In genomic region chr17:66746506-66746905, GRCm38 (mm10) we compare ENCODE assay signal across 30 mouse cellular contexts.
DNase-seq lines count a peak whose midpoint lies in the region; ATAC-seq lines count a peak whose summit lies in the region.
"Had no signal": no experiment of that assay in that cellular context is flagged by ENCODE, and none has a peak within 500 bp of the region (broad histone marks: within the 10 kb centered on the region; RNA-seq: fewer than 3 reads in every experiment).

No protein-coding gene starts in this region.

- H3K9ac ChIP-seq in intestine, embryonic 14.5 days (ENCODE audit: low read length): no peak overlapping the region
- H3K9ac ChIP-seq in intestine, embryonic 16.5 days (ENCODE audit: low read depth, low read length): no peak overlapping the region
- H3K9ac ChIP-seq in midbrain, embryonic 14.5 days (replicated peaks; ENCODE audit: low read length): no peak overlapping the region
- H3K9ac ChIP-seq in midbrain, embryonic 15.5 days: no peak overlapping the region
- H3K9ac ChIP-seq: embryonic facial prominence, embryonic 13.5 days; embryonic facial prominence, embryonic 15.5 days; forebrain, embryonic 12.5 days had no signal

- H3K4me1 ChIP-seq in intestine, embryonic 14.5 days (replicated peaks; ENCODE audit: control insufficient read depth, insufficient read depth, low read length): no peaks in the 10 kb centered on the region
- no peaks in the 10 kb centered on the region for H3K4me1 ChIP-seq in intestine, embryonic 16.5 days (ENCODE audit: control insufficient read depth, insufficient read depth, low read length)
- no peaks in the 10 kb centered on the region for H3K4me1 ChIP-seq in midbrain, embryonic 14.5 days (ENCODE audit: control insufficient read depth, insufficient read depth, low read length)
- no peaks in the 10 kb centered on the region for H3K4me1 ChIP-seq in midbrain, embryonic 15.5 days
- H3K4me1 ChIP-seq: embryonic facial prominence, embryonic 15.5 days; forebrain, embryonic 10.5 days; forebrain, embryonic 12.5 days had no signal

- WGBS in intestine, embryonic 14.5 days: 86% methylated on average over 8 of the region's 8 CpGs
- WGBS in intestine, embryonic 16.5 days: 88% methylated on average over 8 of the region's 8 CpGs
- WGBS in midbrain, embryonic 14.5 days: 67% methylated on average over 8 of the region's 8 CpGs
- WGBS in midbrain, embryonic 15.5 days: 74% methylated on average over 8 of the region's 8 CpGs

- H3K27ac ChIP-seq in intestine, embryonic 14.5 days (ENCODE audit: low read depth): no peak overlapping the region
- H3K27ac ChIP-seq in intestine, embryonic 16.5 days (ENCODE audit: low read length): no peak overlapping the region
- no peak overlapping the region for H3K27ac ChIP-seq in midbrain, embryonic 14.5 days (replicated peaks; ENCODE audit: low read depth, low read length)
- no peak overlapping the region for H3K27ac ChIP-seq in midbrain, embryonic 15.5 days
- H3K27ac ChIP-seq: embryonic facial prominence, embryonic 13.5 days; embryonic facial prominence, embryonic 15.5 days; forebrain, embryonic 10.5 days; forebrain, embryonic 12.5 days had no signal

- no peak overlapping the region for H3K4me3 ChIP-seq in intestine, embryonic 14.5 days (ENCODE audit: low read depth, low read length)
- no peak overlapping the region for H3K4me3 ChIP-seq in intestine, embryonic 16.5 days (ENCODE audit: low read length)
- H3K4me3 ChIP-seq in midbrain, embryonic 14.5 days (replicated peaks; ENCODE audit: low read depth, low read length): no peak overlapping the region
- H3K4me3 ChIP-seq in midbrain, embryonic 15.5 days: no peak overlapping the region
- H3K4me3 ChIP-seq: embryonic facial prominence, embryonic 13.5 days; embryonic facial prominence, embryonic 15.5 days; erythroblast, embryonic 14.5 days; forebrain, embryonic 10.5 days; forebrain, embryonic 12.5 days had no signal

- H3K9me3 ChIP-seq in intestine, embryonic 14.5 days (ENCODE audit: control insufficient read depth, low read length): no peaks in the 10 kb centered on the region
- no peaks in the 10 kb centered on the region for H3K9me3 ChIP-seq in intestine, embryonic 16.5 days (ENCODE audit: control insufficient read depth, low read length)
- no peaks in the 10 kb centered on the region for H3K9me3 ChIP-seq in midbrain, embryonic 14.5 days (ENCODE audit: control insufficient read depth, low read length)
- H3K9me3 ChIP-seq in midbrain, embryonic 15.5 days: no peaks in the 10 kb centered on the region
- H3K9me3 ChIP-seq: embryonic facial prominence, embryonic 13.5 days; embryonic facial prominence, embryonic 15.5 days; forebrain, embryonic 10.5 days; forebrain, embryonic 12.5 days had no signal

- intact Hi-C loops in heart, postnatal 14 days (cut with DNase I): no loop called here

- ATAC-seq in intestine, embryonic 14.5 days (replicated peaks; ENCODE audit: low FRiP score, low TSS enrichment, low read depth): no peak
- ATAC-seq in intestine, embryonic 16.5 days: no peak
- no peak for ATAC-seq in midbrain, embryonic 14.5 days (ENCODE audit: low FRiP score, low TSS enrichment)
- no peak for ATAC-seq in midbrain, embryonic 15.5 days (replicated peaks)
- ATAC-seq: CD4-positive, CD25-positive, alpha-beta regulatory T cell, adult 4 months; forebrain, embryonic 14.5 days; forebrain, embryonic 16.5 days; Patski had no signal

- peak; percentile 68 for DNase-seq in heart, adult 11 months
- no peak for DNase-seq in heart, postnatal 14 days
- DNase-seq in intestine, embryonic 14.5 days (ENCODE audit: low spot score): peak; percentile 3
- DNase-seq in midbrain, embryonic 14.5 days: peak; percentile 69
- peak; percentile 46 for DNase-seq in retina, postnatal 1 day
- DNase-seq in adrenal gland, postnatal 4 days (ENCODE audit: low spot score in 2 of 2): no peak
- DNase-seq: adrenal gland, adult 2 months; adrenal gland, postnatal 10 days; adrenal gland, postnatal 25 days; B cell, adult 2 months; cerebellum, adult 11 months; cerebellum, adult 18-20 months; cerebellum, adult 8-10 months; cerebellum, adult 9-11 months; cerebellum, postnatal 14 days; cerebellum, postnatal 36 days; embryo, embryonic 11 days had no signal

- H3K4me2 ChIP-seq in intestine, embryonic 14.5 days (ENCODE audit: low read length): no peak overlapping the region
- H3K4me2 ChIP-seq in intestine, embryonic 16.5 days (ENCODE audit: low read depth, low read length): no peak overlapping the region
- H3K4me2 ChIP-seq in midbrain, embryonic 14.5 days (ENCODE audit: low read length): no peak overlapping the region
- H3K4me2 ChIP-seq in midbrain, embryonic 15.5 days: no peak overlapping the region
- H3K4me2 ChIP-seq: embryonic facial prominence, embryonic 13.5 days; embryonic facial prominence, embryonic 15.5 days; forebrain, embryonic 12.5 days had no signal

- no peaks in the 10 kb centered on the region for H3K27me3 ChIP-seq in intestine, embryonic 14.5 days (replicated peaks; ENCODE audit: control insufficient read depth, insufficient read depth, low read length)
- no peaks in the 10 kb centered on the region for H3K27me3 ChIP-seq in intestine, embryonic 16.5 days (replicated peaks; ENCODE audit: control insufficient read depth, insufficient read depth, low read length)
- H3K27me3 ChIP-seq in midbrain, embryonic 14.5 days (ENCODE audit: control insufficient read depth, insufficient read depth, low read length): no peaks in the 10 kb centered on the region
- H3K27me3 ChIP-seq in midbrain, embryonic 15.5 days (replicated peaks): no peaks in the 10 kb centered on the region
- H3K27me3 ChIP-seq: CH12.LX; embryonic facial prominence, embryonic 13.5 days; embryonic facial prominence, embryonic 15.5 days; forebrain, embryonic 12.5 days; Patski had no signal

- no peaks in the 10 kb centered on the region for H3K36me3 ChIP-seq in intestine, embryonic 14.5 days (ENCODE audit: control insufficient read depth, insufficient read depth, low read length)
- H3K36me3 ChIP-seq in intestine, embryonic 16.5 days (ENCODE audit: control insufficient read depth, insufficient read depth, low read length): no peaks in the 10 kb centered on the region
- H3K36me3 ChIP-seq in midbrain, embryonic 14.5 days (ENCODE audit: control insufficient read depth, insufficient read depth, low read length): no peaks in the 10 kb centered on the region
- H3K36me3 ChIP-seq in midbrain, embryonic 15.5 days (replicated peaks): no peaks in the 10 kb centered on the region
- H3K36me3 ChIP-seq: embryonic facial prominence, embryonic 13.5 days; embryonic facial prominence, embryonic 15.5 days; forebrain, embryonic 10.5 days; forebrain, embryonic 12.5 days; G1E had no signal

Comparison
In these comparisons a context has a peak if more than half of its experiments do, and no peak if none do; other contexts are left out.
1. DNase-seq: peak in heart, adult 11 months (single experiment), intestine, embryonic 14.5 days (single experiment), midbrain, embryonic 14.5 days (single experiment) and retina, postnatal 1 day (single experiment); none in heart, postnatal 14 days (0 of 2) and adrenal gland, postnatal 4 days (0 of 2).